Mouse (Mus musculus): ENCODE measurements around the gene Rbp2. TPM values are rescaled to one million over a fixed set of nuclear protein-coding genes. Genes with fewer than 3 reads are reported as not detected.

Rbp2 gene
- polyA plus RNA-seq (2014; fragmentation: Nextera tagmentation; extraction: Ambion mirVana): 0.27 TPM in 1 of 2 replicates, not detected in the other

DNA sequence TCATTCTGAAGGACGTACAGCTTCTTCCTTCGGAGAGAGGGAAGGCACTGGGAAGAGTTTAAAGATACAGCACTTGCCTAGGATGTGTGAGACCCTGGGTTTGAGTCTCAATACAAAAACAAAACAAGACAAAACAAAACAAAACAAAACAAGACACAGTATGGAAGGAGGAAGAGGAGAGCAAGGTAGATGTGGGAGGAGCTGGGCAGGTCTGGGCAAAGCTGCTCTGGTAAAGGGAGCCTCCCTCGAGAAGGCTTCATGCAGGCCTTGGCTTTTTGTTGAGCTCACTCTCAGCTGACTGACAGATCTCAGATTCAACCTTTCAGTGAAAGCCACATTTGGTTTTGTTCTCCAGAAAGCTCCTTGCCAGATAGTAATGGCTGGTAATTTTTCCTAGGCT is at the start of gene Rbp2:
Gene Rbp2 (plus strand): TSS at position 301 of the 400 bp plus-strand sequence.
- H3K4me1 ChIP-seq (ENCODE audit: control insufficient read depth, insufficient read depth, low read length): no peaks in the 10 kb centered on the region
- ATAC-seq (ENCODE audit: insufficient number of reproducible peaks, low FRiP score, low TSS enrichment, low read depth): no peak
- H3K27ac ChIP-seq (replicated peaks; ENCODE audit: low read depth, low read length): no peak within 1 kb of the TSS
- H3K27me3 ChIP-seq (ENCODE audit: control insufficient read depth, insufficient read depth, low read length): no peaks in the 10 kb centered on the region
- no peak within 1 kb of the TSS for H3K4me2 ChIP-seq (ENCODE audit: low read depth, severe bottlenecking)
- H3K9me3 ChIP-seq (ENCODE audit: control insufficient read depth, low read length): no peaks in the 10 kb centered on the region
- 84% methylated on average over 3 of the region's 3 CpGs for WGBS
- H3K9ac ChIP-seq (ENCODE audit: low read length): no peak within 1 kb of the TSS
- no peaks in the 10 kb centered on the region for H3K36me3 ChIP-seq (ENCODE audit: control insufficient read depth, insufficient read depth, low read length)
- DNase-seq (ENCODE audit: low spot score): no peak
- no peak within 1 kb of the TSS for H3K4me3 ChIP-seq (ENCODE audit: low read depth, low read length)

GRCm38 (mm10) chr9:98437819-98438218 is 48.1 kb upstream of the Rbp2 start:
- 94% methylated on average over 4 of the region's 4 CpGs for WGBS
- Histone ChIP-seq H3K36me3 (ENCODE audit: control insufficient read depth, insufficient read depth, low read length) (no peaks in the 10 kb centered on the region), H3K27me3 (ENCODE audit: control insufficient read depth, insufficient read depth, low read length) (no peaks in the 10 kb centered on the region), H3K9ac (ENCODE audit: low read length) (no peak overlapping the region), H3K4me1 (ENCODE audit: control insufficient read depth, insufficient read depth, low read length) (no peaks in the 10 kb centered on the region), H3K4me2 (ENCODE audit: low read depth, severe bottlenecking) (no peak overlapping the region), H3K27ac (replicated peaks; ENCODE audit: low read depth, low read length) (no peak overlapping the region), H3K4me3 (ENCODE audit: low read depth, low read length) (no peak overlapping the region), H3K9me3 (ENCODE audit: control insufficient read depth, low read length) (no peaks in the 10 kb centered on the region)
- no peak for DNase-seq (ENCODE audit: low spot score)
- ATAC-seq (ENCODE audit: insufficient number of reproducible peaks, low FRiP score, low TSS enrichment, low read depth): no peak

DNA sequence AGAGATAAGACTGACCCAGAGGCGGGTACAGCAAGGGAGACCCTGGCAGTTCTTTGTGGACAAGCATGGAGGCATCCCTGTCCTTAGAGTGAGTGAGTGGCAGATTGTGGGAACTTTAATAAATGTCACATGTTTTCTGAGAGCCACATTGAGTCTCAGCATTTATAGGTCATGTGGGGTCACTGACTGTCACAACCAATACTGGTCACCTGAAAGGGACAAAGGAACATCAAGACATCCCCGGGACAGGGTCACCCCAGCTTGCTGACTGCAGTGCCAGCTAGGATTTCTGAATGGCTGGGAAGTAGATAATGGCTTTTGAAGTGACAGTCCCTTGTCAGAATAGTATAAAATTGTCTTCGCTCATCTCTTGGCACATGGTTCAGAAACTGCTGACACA is 46.8 kb upstream of the Rbp2 start:
- Histone ChIP-seq H3K4me1 (ENCODE audit: control insufficient read depth, insufficient read depth, low read length) (no peaks in the 10 kb centered on the region), H3K27ac (replicated peaks; ENCODE audit: low read depth, low read length) (no peak overlapping the region), H3K36me3 (ENCODE audit: control insufficient read depth, insufficient read depth, low read length) (no peaks in the 10 kb centered on the region), H3K4me3 (ENCODE audit: low read depth, low read length) (no peak overlapping the region), H3K27me3 (ENCODE audit: control insufficient read depth, insufficient read depth, low read length) (no peaks in the 10 kb centered on the region), H3K9ac (ENCODE audit: low read length) (no peak overlapping the region), H3K9me3 (ENCODE audit: control insufficient read depth, low read length) (no peaks in the 10 kb centered on the region), H3K4me2 (ENCODE audit: low read depth, severe bottlenecking) (no peak overlapping the region)
- DNase-seq (ENCODE audit: low spot score) (no peak), ATAC-seq (ENCODE audit: insufficient number of reproducible peaks, low FRiP score, low TSS enrichment, low read depth) (no peak)
- WGBS: 67% methylated on average over 3 of the region's 3 CpGs

DNA sequence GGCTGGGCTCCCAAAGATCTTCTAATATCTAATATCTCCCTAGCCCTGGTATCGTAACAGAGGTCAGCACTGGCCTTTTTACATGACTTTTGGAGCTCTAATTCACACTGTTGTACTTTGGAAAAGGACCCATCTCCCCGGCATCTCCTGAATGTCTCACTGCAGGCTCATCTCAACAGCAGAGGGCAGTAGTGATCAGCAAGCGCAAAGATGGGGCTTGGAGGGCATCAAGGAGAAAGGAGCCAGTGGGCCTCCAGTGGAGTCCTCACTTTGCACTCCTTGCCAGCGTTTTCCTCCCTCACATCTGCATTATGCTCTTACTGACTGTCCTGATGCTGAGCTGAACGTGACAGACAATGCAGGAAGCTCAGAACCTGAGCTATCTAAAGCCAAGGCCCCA is 43.3 kb upstream of the Rbp2 start:
- Histone ChIP-seq H3K27ac (replicated peaks; ENCODE audit: low read depth, low read length) (no peak overlapping the region), H3K4me1 (ENCODE audit: control insufficient read depth, insufficient read depth, low read length) (no peaks in the 10 kb centered on the region), H3K4me2 (ENCODE audit: low read depth, severe bottlenecking) (no peak overlapping the region), H3K9me3 (ENCODE audit: control insufficient read depth, low read length) (no peaks in the 10 kb centered on the region), H3K27me3 (ENCODE audit: control insufficient read depth, insufficient read depth, low read length) (no peaks in the 10 kb centered on the region), H3K9ac (ENCODE audit: low read length) (no peak overlapping the region), H3K4me3 (ENCODE audit: low read depth, low read length) (no peak overlapping the region), H3K36me3 (ENCODE audit: control insufficient read depth, insufficient read depth, low read length) (no peaks in the 10 kb centered on the region)
- 65% methylated on average over 5 of the region's 5 CpGs for WGBS
- peak; percentile 50 for DNase-seq (ENCODE audit: low spot score)
- no peak for ATAC-seq (ENCODE audit: insufficient number of reproducible peaks, low FRiP score, low TSS enrichment, low read depth)

DNA sequence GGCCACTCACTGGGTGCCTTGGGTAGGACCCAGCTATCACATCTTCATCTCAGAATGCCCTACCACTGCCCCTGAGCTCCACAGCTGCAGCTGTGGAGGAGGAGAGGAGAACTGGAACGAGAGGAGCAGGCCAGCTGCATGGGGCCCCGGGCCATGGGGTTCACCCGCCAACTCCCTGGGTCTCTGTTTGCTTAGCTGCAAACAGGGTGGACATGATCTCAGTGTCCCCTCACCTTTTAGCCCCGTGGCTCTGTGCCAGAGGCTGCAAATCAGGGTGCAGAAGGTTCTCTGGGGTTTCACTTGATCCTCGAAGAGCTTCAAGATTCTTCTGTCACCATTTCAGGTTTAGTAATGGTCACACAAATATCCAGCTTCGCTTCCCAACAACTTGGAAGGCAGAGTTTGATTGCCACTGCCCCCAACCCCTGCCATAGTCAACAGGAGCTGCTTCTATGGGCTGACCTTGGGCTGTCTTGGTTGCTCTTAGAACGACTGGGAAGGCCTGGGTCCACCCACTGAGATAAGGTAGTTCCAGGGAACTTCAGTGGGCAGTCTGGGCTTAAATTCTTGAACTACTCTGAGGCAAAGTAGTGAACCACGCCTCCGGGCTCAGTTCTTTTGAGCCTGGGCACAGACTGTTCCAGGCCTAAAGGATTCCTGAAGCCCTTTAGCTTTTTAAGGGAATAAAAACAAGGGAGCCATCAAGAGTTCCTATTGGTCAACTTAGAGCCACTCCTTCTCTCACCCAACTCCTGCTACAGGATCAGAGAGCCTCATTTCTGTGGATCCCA is 40.4 kb upstream of the Rbp2 start:
- Histone ChIP-seq H3K36me3 (ENCODE audit: control insufficient read depth, insufficient read depth, low read length) (no peaks in the 10 kb centered on the region), H3K27ac (replicated peaks; ENCODE audit: low read depth, low read length) (no peak overlapping the region), H3K4me1 (ENCODE audit: control insufficient read depth, insufficient read depth, low read length) (no peaks in the 10 kb centered on the region), H3K27me3 (ENCODE audit: control insufficient read depth, insufficient read depth, low read length) (no peaks in the 10 kb centered on the region), H3K4me2 (ENCODE audit: low read depth, severe bottlenecking) (no peak overlapping the region), H3K4me3 (ENCODE audit: low read depth, low read length) (no peak overlapping the region), H3K9me3 (ENCODE audit: control insufficient read depth, low read length) (no peaks in the 10 kb centered on the region), H3K9ac (ENCODE audit: low read length) (no peak overlapping the region)
- DNase-seq (ENCODE audit: low spot score) (no peak), ATAC-seq (ENCODE audit: insufficient number of reproducible peaks, low FRiP score, low TSS enrichment, low read depth) (no peak)
- WGBS: 85% methylated on average over 9 of the region's 9 CpGs

GRCm38 (mm10) chr9:98450976-98451375 is 34.9 kb upstream of the Rbp2 start:
- WGBS: 86% methylated on average over 1 of the region's 1 CpGs
- no peak for ATAC-seq (ENCODE audit: insufficient number of reproducible peaks, low FRiP score, low TSS enrichment, low read depth)
- Histone ChIP-seq H3K4me3 (ENCODE audit: low read depth, low read length) (no peak overlapping the region), H3K27ac (replicated peaks; ENCODE audit: low read depth, low read length) (no peak overlapping the region), H3K36me3 (ENCODE audit: control insufficient read depth, insufficient read depth, low read length) (no peaks in the 10 kb centered on the region), H3K9ac (ENCODE audit: low read length) (no peak overlapping the region), H3K4me1 (ENCODE audit: control insufficient read depth, insufficient read depth, low read length) (no peaks in the 10 kb centered on the region), H3K27me3 (ENCODE audit: control insufficient read depth, insufficient read depth, low read length) (no peaks in the 10 kb centered on the region), H3K9me3 (ENCODE audit: control insufficient read depth, low read length) (no peaks in the 10 kb centered on the region), H3K4me2 (ENCODE audit: low read depth, severe bottlenecking) (no peak overlapping the region)
- no peak for DNase-seq (ENCODE audit: low spot score)

DNA sequence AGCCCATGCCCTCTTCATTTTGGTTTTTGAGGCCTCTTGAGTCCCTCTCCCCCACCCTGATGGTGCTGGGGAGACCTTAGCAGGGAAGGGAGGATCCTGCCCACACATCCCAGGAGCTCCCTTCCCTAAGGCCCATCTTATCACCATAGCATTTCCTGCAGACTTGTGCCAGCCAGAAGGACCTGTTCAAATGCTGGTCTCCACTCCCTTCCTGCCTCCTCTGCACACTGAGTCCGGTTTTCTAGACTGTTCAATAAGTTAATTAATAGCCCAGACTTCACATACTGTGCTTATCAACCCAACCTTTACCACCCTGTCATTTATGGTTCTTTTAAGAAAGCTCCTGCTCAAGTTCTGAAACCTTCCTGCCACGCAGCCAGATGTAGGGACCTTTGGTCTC is 19.2 kb upstream of the Rbp2 start:
- WGBS: 67% methylated on average over 2 of the region's 2 CpGs
- no peaks in the 10 kb centered on the region for H3K36me3 ChIP-seq (ENCODE audit: control insufficient read depth, insufficient read depth, low read length)
- H3K9me3 ChIP-seq (ENCODE audit: control insufficient read depth, low read length): no peaks in the 10 kb centered on the region
- no peak overlapping the region for H3K9ac ChIP-seq (ENCODE audit: low read length)
- no peaks in the 10 kb centered on the region for H3K27me3 ChIP-seq (ENCODE audit: control insufficient read depth, insufficient read depth, low read length)
- ATAC-seq (ENCODE audit: insufficient number of reproducible peaks, low FRiP score, low TSS enrichment, low read depth): no peak
- no peaks in the 10 kb centered on the region for H3K4me1 ChIP-seq (ENCODE audit: control insufficient read depth, insufficient read depth, low read length)
- no peak overlapping the region for H3K4me3 ChIP-seq (ENCODE audit: low read depth, low read length)
- H3K27ac ChIP-seq (replicated peaks; ENCODE audit: low read depth, low read length): no peak overlapping the region
- no peak overlapping the region for H3K4me2 ChIP-seq (ENCODE audit: low read depth, severe bottlenecking)
- no peak for DNase-seq (ENCODE audit: low spot score)

DNA sequence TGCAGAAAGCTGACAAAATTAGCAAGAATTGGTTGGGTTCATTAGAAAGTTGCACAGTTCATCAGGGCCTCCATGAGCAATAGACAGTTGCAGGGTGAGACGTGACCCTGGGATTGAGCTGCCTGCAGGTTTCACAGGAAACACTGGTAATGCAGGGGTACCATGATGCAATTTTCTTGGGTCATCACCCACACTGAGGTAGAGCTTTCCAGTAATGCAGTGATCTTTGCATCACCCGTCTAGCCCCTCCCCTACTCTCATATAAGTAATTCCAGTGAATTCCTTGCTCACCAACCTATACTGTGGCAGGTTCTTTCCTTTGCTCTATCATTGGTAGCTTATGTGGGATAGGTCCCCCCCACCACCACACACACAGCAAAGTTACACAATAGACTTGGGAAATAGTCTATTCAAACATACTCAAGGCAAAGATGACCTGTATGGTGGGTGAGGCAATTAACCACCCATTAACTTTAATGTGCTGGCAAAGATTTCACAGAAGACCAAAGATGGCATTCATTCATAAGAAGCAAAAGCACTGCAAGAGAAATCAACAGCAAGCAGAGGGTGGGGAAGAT is 5.7 kb upstream of the Rbp2 start:
- Histone ChIP-seq H3K4me1 (ENCODE audit: control insufficient read depth, insufficient read depth, low read length) (no peaks in the 10 kb centered on the region), H3K9me3 (ENCODE audit: control insufficient read depth, low read length) (no peaks in the 10 kb centered on the region), H3K9ac (ENCODE audit: low read length) (no peak overlapping the region), H3K4me3 (ENCODE audit: low read depth, low read length) (no peak overlapping the region), H3K27ac (replicated peaks; ENCODE audit: low read depth, low read length) (no peak overlapping the region), H3K27me3 (ENCODE audit: control insufficient read depth, insufficient read depth, low read length) (no peaks in the 10 kb centered on the region), H3K4me2 (ENCODE audit: low read depth, severe bottlenecking) (no peak overlapping the region), H3K36me3 (ENCODE audit: control insufficient read depth, insufficient read depth, low read length) (no peaks in the 10 kb centered on the region)
- no peak for DNase-seq (ENCODE audit: low spot score)
- WGBS: 79% methylated on average over 2 of the region's 2 CpGs
- no peak for ATAC-seq (ENCODE audit: insufficient number of reproducible peaks, low FRiP score, low TSS enrichment, low read depth)
